Mouse (Mus musculus): ENCODE measurements around the gene Hdgfl3.
"Not testable (repeated sequence)": the region's sequence is repeated elsewhere in the genome, so short reads cannot be mapped to it uniquely, and the experiment has no call there.

Gene Hdgfl3

GRCm38 (mm10) chr7:81854568-81855307, 79.5 kb downstream of the Hdgfl3 start:
- DNase-seq (ENCODE audit: low spot score), result no peak

GRCm38 (mm10) chr7:81851706-81852105, 82.6 kb downstream of the Hdgfl3 start:
- DNase-seq (ENCODE audit: low spot score), result no peak

GRCm38 (mm10) chr7:81850171-81850570, 84.1 kb downstream of the Hdgfl3 start:
- no peak for DNase-seq (ENCODE audit: low spot score)

- DNase-seq (ENCODE audit: low spot score), result no peak
Measured at GRCm38 (mm10) chr7:81849633-81850032, 84.6 kb downstream of the Hdgfl3 start.

- DNase-seq (ENCODE audit: low spot score), result no peak
Measured at GRCm38 (mm10) chr7:81849214-81849613, 85.1 kb downstream of the Hdgfl3 start.

- no peak for DNase-seq (ENCODE audit: low spot score)
Measured at GRCm38 (mm10) chr7:81847777-81848176, 86.5 kb downstream of the Hdgfl3 start.

GRCm38 (mm10) chr7:81847010-81847409, 87.3 kb downstream of the Hdgfl3 start:
- peak; percentile 32 for DNase-seq (ENCODE audit: low spot score)

GRCm38 (mm10) chr7:81846008-81846407, 88.3 kb downstream of the Hdgfl3 start:
- DNase-seq (ENCODE audit: low spot score), result no peak

- no peak for DNase-seq (ENCODE audit: low spot score)
Measured at GRCm38 (mm10) chr7:81845313-81845712, 89.0 kb downstream of the Hdgfl3 start.

- DNase-seq (ENCODE audit: low spot score), result no peak
Measured at GRCm38 (mm10) chr7:81844801-81845200, 89.5 kb downstream of the Hdgfl3 start.

GRCm38 (mm10) chr7:81843903-81844302, 90.4 kb downstream of the Hdgfl3 start:
- no peak for DNase-seq (ENCODE audit: low spot score)

GRCm38 (mm10) chr7:81842998-81843397, 91.3 kb downstream of the Hdgfl3 start:
- no peak for DNase-seq (ENCODE audit: low spot score)

GRCm38 (mm10) chr7:81842141-81842540, 92.1 kb downstream of the Hdgfl3 start:
- DNase-seq (ENCODE audit: low spot score), result no peak

GRCm38 (mm10) chr7:81841439-81841838, 92.8 kb downstream of the Hdgfl3 start:
- no peak for DNase-seq (ENCODE audit: low spot score)

GRCm38 (mm10) chr7:81840661-81841181, 93.6 kb downstream of the Hdgfl3 start:
- no peak for DNase-seq (ENCODE audit: low spot score)

- DNase-seq (ENCODE audit: low spot score), result no peak
Measured at GRCm38 (mm10) chr7:81839746-81840145, 94.5 kb downstream of the Hdgfl3 start.

GRCm38 (mm10) chr7:81837771-81838170, 96.5 kb downstream of the Hdgfl3 start:
- not testable (repeated sequence) for DNase-seq (ENCODE audit: low spot score)

- DNase-seq (ENCODE audit: low spot score), result no peak
Measured at GRCm38 (mm10) chr7:81835430-81835829, 98.8 kb downstream of the Hdgfl3 start.

- no peak for DNase-seq (ENCODE audit: low spot score)
Measured at GRCm38 (mm10) chr7:81834847-81835246, 99.4 kb downstream of the Hdgfl3 start.

Data from embryo, embryonic 10 days (tissue).